Mouse (Mus musculus): ENCODE measurements around the gene Tspan31. TPM values are rescaled to one million over a fixed set of nuclear protein-coding genes. Genes with fewer than 3 reads are reported as not detected.

The Tspan31 gene
- polyA plus RNA-seq, 1 experiment from 2014 or later: 108 TPM

DNA sequence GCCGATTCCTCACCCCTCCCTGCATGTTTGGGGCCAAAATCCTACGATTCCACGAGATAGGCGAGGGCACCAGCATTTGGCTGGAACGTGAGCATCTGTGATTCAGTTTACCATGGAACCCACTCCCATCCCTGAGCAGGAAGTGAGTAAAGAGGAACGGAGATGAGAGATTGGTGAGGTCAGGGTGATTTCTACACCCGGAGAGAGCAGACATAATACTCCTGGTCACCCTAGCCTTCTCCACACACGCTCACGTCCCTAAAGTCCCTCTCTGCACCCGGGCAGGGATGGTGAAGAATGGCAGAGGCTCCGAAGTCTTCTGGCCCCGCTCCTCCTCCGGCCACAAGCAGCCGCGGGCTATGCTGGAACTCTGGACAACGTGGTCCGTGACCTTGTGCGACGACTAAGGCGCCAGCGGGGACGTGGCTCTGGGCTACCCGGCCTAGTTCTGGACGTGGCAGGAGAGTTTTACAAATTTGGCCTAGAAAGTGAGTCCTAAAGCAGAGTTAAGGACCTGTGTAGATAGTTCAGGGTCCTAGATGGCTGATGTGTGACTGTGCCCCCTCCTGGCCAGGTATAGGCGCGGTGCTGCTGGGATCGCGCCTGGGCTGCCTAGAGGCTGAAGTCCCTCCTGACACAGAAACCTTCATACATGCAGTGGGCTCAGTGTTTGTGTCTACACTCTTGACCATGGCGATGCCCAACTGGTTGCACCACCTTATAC, 20.5 kb downstream of the Tspan31 start:
- peaks cover 57% of the 10 kb centered on the region for H3K27me3 ChIP-seq (replicated peaks)
- H3K36me3 ChIP-seq: peaks cover 21% of the 10 kb centered on the region
- no peaks in the 10 kb centered on the region for H3K9me3 ChIP-seq (replicated peaks)
- H3K4me3 ChIP-seq (replicated peaks): no peak overlapping the region
- no peak for ATAC-seq (ENCODE audit: low FRiP score)
- H3K27ac ChIP-seq (replicated peaks): no peak overlapping the region
- WGBS: 2% methylated on average over 29 of the region's 29 CpGs
- H3K9ac ChIP-seq (replicated peaks): no peak overlapping the region; the same call in 1 of the 2 replicates
- peak overlapping the region; percentile 4 for H3K4me2 ChIP-seq
- peaks cover 12% of the 10 kb centered on the region for H3K4me1 ChIP-seq

DNA sequence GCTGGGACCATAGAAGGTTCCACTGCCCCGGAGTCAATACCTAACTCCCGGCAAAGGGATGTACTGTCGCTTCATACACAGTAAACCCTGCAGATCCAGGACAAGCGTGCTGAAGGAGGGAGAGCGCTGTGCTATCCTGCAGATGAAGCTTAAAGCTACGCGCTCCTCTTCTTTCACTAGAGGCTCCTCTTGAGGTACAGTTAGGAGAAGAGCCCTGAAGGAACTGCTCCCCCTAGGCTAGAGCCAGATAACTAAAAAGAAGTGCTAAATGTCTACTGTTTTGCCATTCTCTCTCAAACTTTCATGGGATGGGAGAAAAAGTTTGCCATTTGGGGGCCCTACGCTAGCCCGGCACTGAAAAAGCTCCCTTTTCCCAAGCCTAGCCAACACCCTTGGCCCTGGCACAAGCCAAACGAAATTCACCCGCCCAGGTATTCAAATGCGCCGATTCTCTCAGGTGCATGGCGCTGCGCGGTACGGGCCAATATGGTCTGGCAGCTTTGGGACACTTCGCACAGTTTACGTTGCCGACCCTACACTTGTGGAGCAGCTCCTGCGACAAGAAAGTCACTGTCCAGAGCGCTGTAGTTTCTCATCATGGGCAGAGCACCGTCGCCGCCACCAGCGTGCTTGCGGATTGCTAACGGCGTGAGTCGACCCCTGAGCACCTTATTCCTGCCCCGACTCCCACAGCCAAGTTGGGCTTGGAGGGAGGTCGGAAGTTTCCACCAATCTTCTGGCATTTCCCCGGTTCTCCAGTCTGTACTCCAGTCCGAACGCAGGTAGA, 21.3 kb downstream of the Tspan31 start:
- Histone ChIP-seq H3K9ac (replicated peaks) (no peak overlapping the region; the same call in 1 of the 2 replicates), H3K4me2 (peak overlapping the region; percentile 4), H3K27ac (replicated peaks) (no peak overlapping the region), H3K9me3 (replicated peaks) (no peaks in the 10 kb centered on the region), H3K27me3 (replicated peaks) (peaks cover 57% of the 10 kb centered on the region), H3K36me3 (peaks cover 21% of the 10 kb centered on the region; the same call in 1 of the 2 replicates), H3K4me3 (replicated peaks) (0 out of 2 replicates have a peak overlapping the region, but pooled peaks have one; percentile 1), H3K4me1 (peaks cover 11% of the 10 kb centered on the region)
- 4% methylated on average over 35 of the region's 35 CpGs for WGBS
- ATAC-seq (ENCODE audit: low FRiP score): no peak

DNA sequence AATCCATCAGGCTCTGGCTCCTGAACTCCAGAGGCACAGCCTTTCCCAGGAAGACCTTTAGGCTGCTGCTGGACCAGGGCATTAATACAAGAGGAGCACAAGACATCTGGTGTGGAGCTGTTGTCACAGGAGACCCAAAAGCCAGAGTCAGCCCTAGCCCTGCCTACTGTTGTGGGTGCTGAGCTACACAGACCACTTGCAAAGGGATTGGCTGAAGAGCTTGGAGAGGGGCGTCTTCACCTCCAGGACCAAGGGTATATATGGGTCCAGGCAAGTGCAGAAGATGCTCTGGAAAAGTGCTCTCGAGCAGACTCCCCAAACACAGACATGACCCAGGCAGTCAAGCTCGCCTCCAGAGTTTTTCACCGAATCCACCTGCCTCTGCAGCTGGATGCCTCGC, 22.1 kb downstream of the Tspan31 start, which contains the start of gene Cyp27b1:
Gene Cyp27b1, plus strand, starts transcription at position 297 of the 400 bp plus-strand sequence.
- Histone ChIP-seq H3K27ac (replicated peaks) (no peak within 1 kb of the TSS), H3K4me2 (peak within 1 kb of the TSS; percentile 4; the same call in 1 of the 2 replicates), H3K9me3 (replicated peaks) (no peaks in the 10 kb centered on the region), H3K9ac (replicated peaks) (no peak within 1 kb of the TSS), H3K36me3 (peaks cover 13% of the 10 kb centered on the region; the same call in 1 of the 2 replicates), H3K4me3 (replicated peaks) (0 out of 2 replicates have a peak within 1 kb of the TSS, but pooled peaks have one; percentile 1), H3K4me1 (peaks cover 12% of the 10 kb centered on the region), H3K27me3 (replicated peaks) (peaks cover 57% of the 10 kb centered on the region)
- 31% methylated on average over 5 of the region's 5 CpGs for WGBS
- no peak for ATAC-seq (ENCODE audit: low FRiP score)

DNA sequence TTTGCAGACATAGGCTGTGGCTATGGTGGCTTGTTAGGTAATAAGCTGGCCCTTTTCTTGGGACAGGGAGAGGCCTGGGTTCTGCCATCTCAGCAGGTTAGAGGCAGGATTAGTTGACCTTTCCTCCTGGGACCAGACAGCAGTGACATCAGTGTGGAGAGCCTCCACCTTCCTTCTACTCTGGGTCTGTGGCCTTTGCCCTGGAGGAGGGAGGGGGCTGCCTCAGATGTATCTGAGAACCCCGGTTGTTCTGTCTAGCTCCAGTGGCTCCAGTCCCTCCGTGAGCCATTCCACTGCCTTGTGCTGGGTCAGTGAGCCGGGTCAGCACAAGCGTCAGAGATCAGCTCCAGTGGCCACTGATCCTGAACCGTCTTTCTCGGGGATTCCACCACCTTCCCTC, 26.9 kb downstream of the Tspan31 start:
- Histone ChIP-seq H3K9ac (replicated peaks) (no peak overlapping the region), H3K4me3 (replicated peaks) (no peak overlapping the region), H3K4me1 (peaks cover 19% of the 10 kb centered on the region), H3K36me3 (peaks cover 11% of the 10 kb centered on the region; the same call in 1 of the 2 replicates), H3K9me3 (replicated peaks) (no peaks in the 10 kb centered on the region), H3K27ac (replicated peaks) (no peak overlapping the region), H3K4me2 (peak overlapping the region; percentile 99; the same call in 1 of the 2 replicates), H3K27me3 (replicated peaks) (peaks cover 16% of the 10 kb centered on the region)
- 87% methylated on average over 6 of the region's 6 CpGs for WGBS
- ATAC-seq (ENCODE audit: low FRiP score): no peak

DNA sequence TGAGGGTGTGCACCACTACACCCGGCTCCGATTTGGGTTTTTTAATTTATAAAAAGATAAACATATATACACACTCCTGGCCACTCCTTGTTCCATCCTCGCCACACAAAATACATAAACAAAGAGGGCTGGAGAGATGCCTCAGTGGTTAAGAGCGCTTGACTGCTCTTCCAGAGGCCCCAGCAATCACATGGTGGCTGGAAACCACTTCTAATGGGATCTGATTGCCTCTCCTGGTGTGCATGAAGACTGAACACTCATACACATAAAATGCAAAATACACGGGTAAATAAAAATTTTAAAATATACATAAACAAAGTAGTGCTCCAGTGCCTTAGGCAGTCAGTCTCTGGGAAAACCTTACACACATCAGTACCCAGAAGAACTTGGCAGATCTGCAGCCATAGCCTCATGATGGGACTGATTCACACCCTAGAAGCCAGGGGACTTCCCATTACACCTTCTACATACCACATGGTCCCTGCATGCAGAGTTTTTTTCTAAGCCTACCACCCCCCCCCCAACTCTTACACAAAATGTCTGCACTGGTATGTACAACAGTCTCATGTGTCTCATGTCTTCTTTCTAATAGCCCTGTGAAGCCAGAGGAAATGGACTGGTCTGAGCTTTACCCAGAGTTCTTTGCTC, 27.5 kb downstream of the Tspan31 start:
- H3K27me3 ChIP-seq (replicated peaks): peaks cover 10% of the 10 kb centered on the region
- no peak for ATAC-seq (ENCODE audit: low FRiP score)
- peak overlapping the region; percentile 62 for H3K4me3 ChIP-seq (replicated peaks)
- peak overlapping the region; percentile 51; the same call in 1 of the 2 replicates for H3K9ac ChIP-seq (replicated peaks)
- H3K36me3 ChIP-seq: peaks cover 11% of the 10 kb centered on the region; the same call in 1 of the 2 replicates
- peak overlapping the region; percentile 99 for H3K4me2 ChIP-seq
- no peak overlapping the region for H3K27ac ChIP-seq (replicated peaks)
- no peaks in the 10 kb centered on the region for H3K9me3 ChIP-seq (replicated peaks)
- H3K4me1 ChIP-seq: peaks cover 19% of the 10 kb centered on the region
- 20% methylated on average over 5 of the region's 5 CpGs for WGBS

DNA sequence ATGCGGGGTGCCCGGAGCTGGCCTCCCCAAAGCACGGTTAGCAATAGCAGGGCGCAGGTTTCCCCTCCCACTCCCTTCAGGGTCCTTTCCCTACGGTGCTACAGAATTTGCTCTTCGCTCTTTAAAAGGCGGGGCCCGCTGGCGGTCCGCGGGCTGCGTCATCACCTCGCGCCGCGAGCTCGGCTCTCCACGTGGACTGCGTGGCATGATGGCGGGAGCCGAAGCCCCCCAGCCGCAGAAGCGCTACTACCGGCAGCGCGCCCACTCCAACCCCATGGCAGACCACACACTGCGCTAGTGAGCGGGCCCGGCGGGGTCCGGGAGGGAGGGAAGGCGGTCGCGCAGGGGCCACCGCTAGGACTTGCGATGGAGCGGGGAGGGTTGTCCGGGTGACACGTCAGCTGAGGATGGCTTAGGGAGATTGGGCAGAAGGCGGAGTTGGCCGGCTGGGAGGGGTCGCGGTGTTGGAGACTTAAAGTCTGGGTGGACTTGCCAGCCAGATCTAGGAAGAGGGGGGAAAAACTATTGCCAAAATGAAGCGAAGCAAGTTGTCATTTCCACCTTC, 28.2 kb downstream of the Tspan31 start:
- Histone ChIP-seq H3K27me3 (replicated peaks) (peaks cover 4% of the 10 kb centered on the region; the same call in 1 of the 2 replicates), H3K9me3 (replicated peaks) (no peaks in the 10 kb centered on the region), H3K4me3 (replicated peaks) (peak overlapping the region; percentile 62), H3K4me1 (peaks cover 19% of the 10 kb centered on the region), H3K4me2 (peak overlapping the region; percentile 99), H3K27ac (replicated peaks) (peak overlapping the region; percentile 60), H3K9ac (replicated peaks) (peak overlapping the region; percentile 62), H3K36me3 (peaks cover 11% of the 10 kb centered on the region; the same call in 1 of the 2 replicates)
- ATAC-seq (ENCODE audit: low FRiP score): peak; percentile 87
- under 1% methylated on average over 44 of the region's 44 CpGs for WGBS

DNA sequence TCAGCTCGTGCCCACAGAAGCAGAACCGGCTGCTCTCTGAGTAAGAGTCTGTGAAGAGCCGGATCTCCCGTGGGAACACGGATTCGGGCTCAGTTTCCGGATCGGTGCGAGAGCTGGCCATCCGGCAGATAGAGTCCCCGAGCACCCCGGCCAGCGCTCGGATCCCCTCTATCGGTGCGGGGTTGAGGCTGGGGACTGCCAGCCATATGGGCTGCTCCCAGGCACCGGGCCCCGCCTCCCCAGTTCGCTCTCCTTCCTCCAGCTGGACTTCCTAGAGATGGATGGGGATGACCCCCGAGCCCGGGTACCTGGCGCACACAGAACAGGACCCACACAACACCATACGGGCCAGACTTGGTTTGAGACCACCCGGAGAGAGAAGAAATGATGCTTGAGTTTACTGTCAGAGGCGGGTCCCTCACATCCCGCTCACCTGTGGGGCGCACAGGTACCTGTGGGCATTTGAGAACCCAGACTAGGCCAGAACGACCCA, 28.7 kb downstream of the Tspan31 start, which contains the start of the genes Mettl1 and Eef1akmt3:
Gene Mettl1, plus strand, starts transcription at position 141 of the 493 bp plus-strand sequence.
Gene Eef1akmt3, minus strand, starts transcription at position 240 of the 493 bp plus-strand sequence.
- under 1% methylated on average over 28 of the region's 28 CpGs for WGBS
- H3K4me1 ChIP-seq: peaks cover 19% of the 10 kb centered on the region
- peaks cover 11% of the 10 kb centered on the region; the same call in 1 of the 2 replicates for H3K36me3 ChIP-seq
- peak within 1 kb of the TSS; percentile 62 for H3K4me3 ChIP-seq (replicated peaks)
- peak within 1 kb of the TSS; percentile 99 for H3K4me2 ChIP-seq
- H3K9ac ChIP-seq (replicated peaks): peak within 1 kb of the TSS; percentile 62
- peak within 1 kb of the TSS; percentile 60 for H3K27ac ChIP-seq (replicated peaks)
- H3K27me3 ChIP-seq (replicated peaks): peaks cover 4% of the 10 kb centered on the region; the same call in 1 of the 2 replicates
- peak; percentile 75 for ATAC-seq (ENCODE audit: low FRiP score)
- H3K9me3 ChIP-seq (replicated peaks): no peaks in the 10 kb centered on the region

DNA sequence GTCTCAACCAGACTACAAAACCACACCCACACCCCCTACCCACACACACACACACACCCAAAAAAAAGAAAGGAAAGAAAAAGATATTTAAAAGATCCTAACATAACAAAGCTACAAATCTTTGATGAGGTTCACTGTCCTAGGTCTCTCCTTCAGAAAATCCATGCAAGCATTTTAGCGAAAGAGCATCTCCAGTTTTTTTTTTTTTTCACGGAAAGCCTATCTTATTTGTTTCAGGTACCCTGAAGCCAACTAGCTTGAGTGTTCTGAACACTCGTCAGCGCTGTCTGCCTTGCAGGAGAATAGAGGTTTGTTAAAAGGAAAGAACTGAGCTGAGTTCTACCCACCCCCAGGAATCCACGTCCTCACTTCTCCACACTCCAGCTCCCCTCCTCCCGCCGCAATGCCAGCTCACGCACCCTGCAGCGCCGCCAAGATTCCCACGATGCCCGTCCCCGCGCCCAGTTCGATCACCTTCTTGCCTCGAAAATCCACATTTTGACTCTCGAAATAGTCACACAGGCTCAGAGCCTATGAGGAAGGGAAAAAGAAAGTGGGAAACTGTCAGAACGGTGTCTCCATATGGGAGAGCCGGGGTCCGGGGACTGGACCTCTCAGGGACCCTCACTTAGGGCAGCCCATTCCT, 29.4 kb downstream of the Tspan31 start:
- H3K4me3 ChIP-seq (replicated peaks): peak overlapping the region; percentile 62
- H3K9me3 ChIP-seq (replicated peaks): no peaks in the 10 kb centered on the region
- peak; percentile 22; the same call in 1 of the 2 replicates for ATAC-seq (ENCODE audit: low FRiP score)
- H3K9ac ChIP-seq (replicated peaks): peak overlapping the region; percentile 62
- WGBS: 1% methylated on average over 20 of the region's 20 CpGs
- H3K27me3 ChIP-seq (replicated peaks): peaks cover 4% of the 10 kb centered on the region; the same call in 1 of the 2 replicates
- H3K4me1 ChIP-seq: peaks cover 19% of the 10 kb centered on the region
- peak overlapping the region; percentile 99 for H3K4me2 ChIP-seq
- H3K36me3 ChIP-seq: peaks cover 11% of the 10 kb centered on the region; the same call in 1 of the 2 replicates
- H3K27ac ChIP-seq (replicated peaks): peak overlapping the region; percentile 60

DNA sequence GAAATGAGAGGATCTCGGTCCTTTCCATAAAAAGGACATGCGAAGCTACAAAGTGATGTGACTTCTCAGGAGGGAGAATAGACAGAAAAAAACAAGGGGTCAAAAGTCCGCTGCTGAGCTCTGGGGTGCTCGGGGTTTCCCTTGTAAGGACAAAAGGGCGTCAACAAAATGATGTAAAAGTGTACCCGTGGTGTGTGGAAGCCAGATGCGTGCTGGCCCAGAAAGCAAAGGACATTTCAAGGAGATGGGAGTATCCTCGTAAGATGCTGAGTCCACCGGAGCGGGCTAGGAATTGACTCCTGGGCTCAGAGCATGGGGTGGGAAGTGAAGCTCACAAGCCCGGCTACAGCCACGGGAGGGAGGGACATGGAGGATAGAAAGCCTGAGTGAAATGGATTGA, 32.4 kb downstream of the Tspan31 start:
- WGBS: 68% methylated on average over 12 of the region's 12 CpGs
- ATAC-seq (ENCODE audit: low FRiP score): no peak
- H3K9ac ChIP-seq (replicated peaks): no peak overlapping the region

DNA sequence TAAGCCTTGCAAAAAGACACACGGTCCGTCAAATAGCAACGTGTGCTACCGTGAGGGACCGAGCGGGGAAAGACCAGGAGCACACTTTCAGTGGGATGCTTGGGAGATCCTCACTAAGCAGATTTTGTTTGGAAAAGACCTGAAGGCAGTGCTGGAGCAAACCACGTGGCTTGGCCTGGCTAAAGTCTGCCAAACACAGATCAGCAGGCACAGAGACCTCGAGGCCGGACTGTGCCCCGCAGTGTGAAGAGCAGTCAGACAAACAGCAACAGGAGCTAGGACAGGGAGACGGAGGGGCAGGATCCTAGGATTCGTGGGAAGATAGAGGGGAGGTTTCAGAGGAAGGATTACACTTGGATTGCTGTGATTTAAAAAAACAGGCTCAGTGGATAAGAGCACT, 33.8 kb downstream of the Tspan31 start:
- Histone ChIP-seq H3K27ac (replicated peaks) (no peak overlapping the region), H3K4me2 (no peak overlapping the region), H3K4me3 (replicated peaks) (no peak overlapping the region), H3K27me3 (replicated peaks) (peaks cover 4% of the 10 kb centered on the region; the same call in 1 of the 2 replicates), H3K9ac (replicated peaks) (no peak overlapping the region), H3K9me3 (replicated peaks) (no peaks in the 10 kb centered on the region), H3K4me1 (peaks cover 10% of the 10 kb centered on the region), H3K36me3 (no peaks in the 10 kb centered on the region)
- 82% methylated on average over 12 of the region's 12 CpGs for WGBS
- no peak for ATAC-seq (ENCODE audit: low FRiP score)

More for the DNA sequence above, 32.4 kb downstream of the Tspan31 start:
- Histone ChIP-seq H3K27ac (replicated peaks) (no peak overlapping the region), H3K27me3 (replicated peaks) (peaks cover 4% of the 10 kb centered on the region; the same call in 1 of the 2 replicates), H3K9me3 (replicated peaks) (no peaks in the 10 kb centered on the region), H3K4me1 (peaks cover 15% of the 10 kb centered on the region), H3K4me2 (no peak overlapping the region), H3K4me3 (replicated peaks) (no peak overlapping the region), H3K36me3 (no peaks in the 10 kb centered on the region)

Data from neural tube, embryonic 15.5 days (tissue).